Mouse (Mus musculus) small intestine, adult 2 months (tissue): ENCODE data around the gene Tnk1.

ENCODE experiments used
- CTCF ChIP-seq: fragments of 200-500 bp; IDR thresholded peaks from 2 replicates; pipeline ENCODE4 v1.5.1; 2012; ENCODE audit warnings: low read depth, mild to moderate bottlenecking, control low read depth, inconsistent platforms, low read length, moderate library complexity, mixed read lengths; ENCODE audit not compliant: insufficient replicate concordance, insufficient read length; ENCODE audit errors: extremely low read depth
- POLR2A ChIP-seq: fragments of 200-500 bp; IDR thresholded peaks from 2 replicates; pipeline ENCODE4 v1.6.1; 2012; ENCODE audit warnings: low read depth, mild to moderate bottlenecking, control low read depth, inconsistent platforms, low read length, moderate library complexity

DNA sequence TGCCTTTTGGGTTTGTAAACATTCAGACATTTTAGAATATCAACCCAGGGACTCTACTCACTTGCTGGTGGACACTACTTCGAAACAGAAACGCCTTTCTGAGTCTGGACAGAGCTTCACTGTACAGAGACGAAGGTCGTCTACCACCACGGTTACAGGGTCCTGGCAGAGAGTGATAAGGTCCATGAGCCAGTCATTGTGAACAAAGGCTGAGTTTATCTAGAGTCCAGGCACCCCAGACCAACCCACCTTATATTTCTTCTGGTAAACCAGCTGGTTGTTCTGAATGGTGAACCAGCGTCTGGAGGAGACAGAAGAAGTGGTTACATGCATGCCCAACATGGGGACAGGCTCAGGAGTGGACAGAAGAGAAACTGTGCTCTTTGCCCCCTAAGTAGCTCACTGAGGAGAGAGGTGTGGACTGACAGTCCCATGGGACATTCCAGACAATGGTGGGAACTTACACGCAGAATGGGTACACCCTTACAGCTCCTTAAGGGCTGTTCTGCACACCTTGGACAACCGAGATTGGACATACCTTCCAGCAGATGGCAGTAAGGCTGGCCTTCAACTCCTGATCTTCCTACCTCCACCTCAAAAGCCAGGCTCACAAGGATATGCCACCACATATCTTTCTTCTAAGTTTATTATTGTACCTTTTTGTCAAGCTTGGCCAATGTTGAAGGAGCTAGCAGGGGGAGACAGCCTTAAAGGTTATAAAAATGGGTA, 28.5 kb upstream of the Tnk1 start:
- peak; percentile 40; the same call in 1 of the 2 replicates for TF ChIP-seq CTCF
- no peak for TF ChIP-seq POLR2A
